Mouse (Mus musculus): ENCODE results near the gene Myl9. TPM values are rescaled to one million over a fixed set of nuclear protein-coding genes. Genes with fewer than 3 reads are reported as not detected.
"Not testable (repeated sequence)": the region's sequence is repeated elsewhere in the genome, so short reads cannot be mapped to it uniquely, and the experiment has no call there.

Gene Myl9
- polyA plus RNA-seq, 1 experiment from 2014 or later: 1,736 TPM

DNA sequence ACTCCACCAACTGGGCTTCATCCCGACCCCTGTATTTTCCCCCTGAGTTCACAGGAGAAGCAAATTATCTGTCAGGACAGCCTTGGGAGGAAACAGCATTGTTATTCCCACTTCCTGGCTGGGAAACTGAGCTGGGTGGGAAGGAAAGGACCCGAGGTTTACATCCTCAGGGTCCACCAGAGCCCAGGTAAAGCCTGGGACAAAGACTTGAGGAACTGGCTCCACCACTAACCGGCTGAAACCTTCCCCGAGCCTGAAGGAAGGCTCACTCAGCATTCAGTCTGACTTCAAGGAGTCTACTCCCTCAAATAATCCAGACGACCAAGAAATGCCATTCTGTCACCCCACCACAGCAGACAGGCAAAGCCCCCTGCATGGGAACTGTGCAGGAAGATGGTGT, 39.7 kb downstream of the Myl9 start:
- Histone ChIP-seq H3K4me3 (ENCODE audit: low read depth, low read length) (no peak overlapping the region), H3K9me3 (ENCODE audit: control insufficient read depth, low read depth, low read length) (no peaks in the 10 kb centered on the region), H3K4me1 (ENCODE audit: control insufficient read depth, insufficient read depth, low read length) (peaks cover 14% of the 10 kb centered on the region; the same call in 1 of the 2 replicates), H3K9ac (replicated peaks; ENCODE audit: low read depth, low read length) (no peak overlapping the region), H3K4me2 (replicated peaks; ENCODE audit: low read depth, low read length) (0 out of 2 replicates have a peak overlapping the region, but pooled peaks have one; percentile 1), H3K27ac (ENCODE audit: low read length) (peak overlapping the region; percentile 64), H3K36me3 (ENCODE audit: control insufficient read depth, insufficient read depth, low read length) (no peaks in the 10 kb centered on the region), H3K27me3 (ENCODE audit: control insufficient read depth, insufficient read depth, low read length) (no peaks in the 10 kb centered on the region)
- WGBS: 22% methylated on average over 5 of the region's 5 CpGs
- ATAC-seq (ENCODE audit: insufficient number of reproducible peaks, insufficient read depth, low FRiP score, low read depth): no peak; the same call in 1 of the 2 replicates

DNA sequence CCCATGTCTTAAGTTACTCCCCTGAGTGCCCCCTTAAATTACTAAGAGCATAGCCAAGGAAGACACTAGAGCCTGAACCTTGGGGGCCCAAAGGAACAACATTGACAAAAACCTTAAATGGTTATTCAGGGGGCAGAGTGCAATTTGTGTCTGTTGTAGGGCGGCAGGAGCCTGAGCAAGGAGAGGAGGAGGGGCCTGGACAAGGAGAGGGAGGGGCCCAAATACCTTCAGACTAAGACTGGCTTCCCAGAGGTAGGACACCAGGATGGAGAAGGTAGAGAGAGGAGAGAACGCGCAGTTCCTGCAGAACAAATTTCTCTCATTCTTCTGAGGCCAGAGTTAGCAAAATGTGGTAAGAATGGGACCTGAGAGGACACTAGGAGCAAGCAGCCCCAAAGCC, 40.2 kb downstream of the Myl9 start:
- ATAC-seq (ENCODE audit: insufficient number of reproducible peaks, insufficient read depth, low FRiP score, low read depth): no peak
- Histone ChIP-seq H3K4me3 (ENCODE audit: low read depth, low read length) (no peak overlapping the region), H3K27me3 (ENCODE audit: control insufficient read depth, insufficient read depth, low read length) (no peaks in the 10 kb centered on the region), H3K9ac (replicated peaks; ENCODE audit: low read depth, low read length) (no peak overlapping the region), H3K27ac (ENCODE audit: low read length) (peak overlapping the region; percentile 64), H3K4me1 (ENCODE audit: control insufficient read depth, insufficient read depth, low read length) (peaks cover 14% of the 10 kb centered on the region; the same call in 1 of the 2 replicates), H3K4me2 (replicated peaks; ENCODE audit: low read depth, low read length) (no peak overlapping the region), H3K9me3 (ENCODE audit: control insufficient read depth, low read depth, low read length) (no peaks in the 10 kb centered on the region), H3K36me3 (ENCODE audit: control insufficient read depth, insufficient read depth, low read length) (no peaks in the 10 kb centered on the region)
- 53% methylated on average over 3 of the region's 3 CpGs for WGBS

DNA sequence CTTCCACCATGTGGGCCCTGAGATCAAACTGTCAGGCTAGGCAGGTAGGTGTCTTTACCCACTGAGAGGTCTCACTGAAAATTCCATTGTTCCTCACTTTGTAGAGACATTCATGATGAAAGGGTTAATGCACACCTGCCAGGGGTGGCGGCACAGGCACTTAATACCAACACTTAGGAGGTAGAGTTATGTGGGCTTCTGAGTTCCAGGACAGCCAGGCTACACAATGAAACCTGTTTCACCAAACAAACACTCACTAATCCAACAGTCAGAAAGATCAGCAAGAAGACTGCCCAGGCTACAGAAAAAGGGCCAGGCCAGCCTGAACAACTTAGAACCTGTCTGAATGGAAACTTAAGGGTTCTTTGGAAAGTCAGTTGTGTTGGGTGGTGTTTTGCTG, 40.9 kb downstream of the Myl9 start:
- ATAC-seq (ENCODE audit: insufficient number of reproducible peaks, insufficient read depth, low FRiP score, low read depth): no peak
- peak overlapping the region; percentile 44; the same call in 1 of the 2 replicates for H3K27ac ChIP-seq (ENCODE audit: low read length)

GRCm38 (mm10) chr2:156825128-156825527, 49.9 kb downstream of the Myl9 start:
- not testable (repeated sequence) for H3K27me3 ChIP-seq (ENCODE audit: control insufficient read depth, insufficient read depth, low read length); H3K4me3 ChIP-seq (ENCODE audit: low read depth, low read length); H3K9ac ChIP-seq (replicated peaks; ENCODE audit: low read depth, low read length); H3K27ac ChIP-seq (ENCODE audit: low read length); H3K9me3 ChIP-seq (ENCODE audit: control insufficient read depth, low read depth, low read length); H3K4me2 ChIP-seq (replicated peaks; ENCODE audit: low read depth, low read length); H3K36me3 ChIP-seq (ENCODE audit: control insufficient read depth, insufficient read depth, low read length); H3K4me1 ChIP-seq (ENCODE audit: control insufficient read depth, insufficient read depth, low read length); ATAC-seq (ENCODE audit: insufficient number of reproducible peaks, insufficient read depth, low FRiP score, low read depth)
- WGBS: 93% methylated on average over 5 of the region's 6 CpGs

More for the DNA sequence above, 40.9 kb downstream of the Myl9 start:
- H3K9me3 ChIP-seq (ENCODE audit: control insufficient read depth, low read depth, low read length): no peaks in the 10 kb centered on the region
- H3K9ac ChIP-seq (replicated peaks; ENCODE audit: low read depth, low read length): no peak overlapping the region
- H3K36me3 ChIP-seq (ENCODE audit: control insufficient read depth, insufficient read depth, low read length): no peaks in the 10 kb centered on the region
- H3K4me3 ChIP-seq (ENCODE audit: low read depth, low read length): no peak overlapping the region
- no peaks in the 10 kb centered on the region for H3K27me3 ChIP-seq (ENCODE audit: control insufficient read depth, insufficient read depth, low read length)
- H3K4me2 ChIP-seq (replicated peaks; ENCODE audit: low read depth, low read length): no peak overlapping the region
- H3K4me1 ChIP-seq (ENCODE audit: control insufficient read depth, insufficient read depth, low read length): peaks cover 14% of the 10 kb centered on the region; the same call in 1 of the 2 replicates
- 53% methylated on average over 1 of the region's 1 CpGs for WGBS

Other genes with a start within 250 kb of the Myl9 start
- gene Aar2, start 227.8 kb upstream of the Myl9 start, polyA plus RNA-seq (2014; fragmentation: Nextera tagmentation; extraction: Ambion mirVana): 38.6 and 42.2 TPM in 2 replicates
- 77.6 and 88.5 TPM in 2 replicates for gene Dlgap4, start 161.7 kb upstream of the Myl9 start, polyA plus RNA-seq (2014; fragmentation: Nextera tagmentation; extraction: Ambion mirVana)
- 67.1 and 73.7 TPM in 2 replicates for gene Tgif2, start 64.6 kb downstream of the Myl9 start, polyA plus RNA-seq (2014; fragmentation: Nextera tagmentation; extraction: Ambion mirVana)
- 8.0 and 9.1 TPM in 2 replicates for gene 4930518I15Rik, start 82.5 kb downstream of the Myl9 start, polyA plus RNA-seq (2014; fragmentation: Nextera tagmentation; extraction: Ambion mirVana)
- gene Rab5if, start 87.7 kb downstream of the Myl9 start, polyA plus RNA-seq (2014; fragmentation: Nextera tagmentation; extraction: Ambion mirVana): 189 and 202 TPM in 2 replicates
- gene Sla2, start 111.8 kb downstream of the Myl9 start, polyA plus RNA-seq (2014; fragmentation: Nextera tagmentation; extraction: Ambion mirVana): 0.22 and 0.28 TPM in 2 replicates
- gene Ndrg3, start 216.6 kb downstream of the Myl9 start, polyA plus RNA-seq (2014; fragmentation: Nextera tagmentation; extraction: Ambion mirVana): 44.4 and 45.1 TPM in 2 replicates
- 36.4 and 38.7 TPM in 2 replicates for gene Dsn1, start 231.7 kb downstream of the Myl9 start, polyA plus RNA-seq (2014; fragmentation: Nextera tagmentation; extraction: Ambion mirVana)

Measured in stomach, embryonic 14.5 days (tissue).